Mouse (Mus musculus) limb, embryonic 12.5 days (tissue): ENCODE measurements around the gene Gm10717. TPM values are rescaled to one million over a fixed set of nuclear protein-coding genes. Genes with fewer than 3 reads are reported as not detected.
"Not testable (repeated sequence)": the region's sequence is repeated elsewhere in the genome, so short reads cannot be mapped to it uniquely, and the experiment has no call there.

Experiments used
- ATAC-seq: fragments of 200-750 bp; cut with Nextera tagmentation; 2 replicates; pipeline ENCODE4 v1.8.0; 2017; ENCODE audit warnings: low read depth, moderate TSS enrichment; ENCODE audit not compliant: insufficient number of reproducible peaks, insufficient read depth, low FRiP score, low TSS enrichment
- H3K27ac ChIP-seq: fragments of 300-500 bp; sonication (generic); 2 replicates; pipeline ENCODE4 v1.5.1; 2016; ENCODE audit warnings: mild to moderate bottlenecking, moderate library complexity
- H3K27me3 ChIP-seq: fragments of 300-500 bp; sonication (generic); 2 replicates; pipeline ENCODE4 v1.6.1; 2016; ENCODE audit warnings: mild to moderate bottlenecking, moderate library complexity
- H3K36me3 ChIP-seq: fragments of 300-500 bp; sonication (generic); 2 replicates; pipeline ENCODE4 v1.6.1; 2016; ENCODE audit warnings: mild to moderate bottlenecking, moderate library complexity
- H3K4me1 ChIP-seq: fragments of 300-500 bp; sonication (generic); replicated peaks from 2 replicates; pipeline ENCODE4 v1.6.1; 2016
- H3K4me2 ChIP-seq: fragments of 300-500 bp; sonication (generic); 2 replicates; pipeline ENCODE4 v1.6.1; 2016; ENCODE audit warnings: mild to moderate bottlenecking, moderate library complexity
- H3K4me3 ChIP-seq: fragments of 300-500 bp; sonication (generic); replicated peaks from 2 replicates; pipeline ENCODE4 v1.5.1; 2016; ENCODE audit warnings: mild to moderate bottlenecking
- H3K9ac ChIP-seq: fragments of 300-500 bp; sonication (generic); replicated peaks from 2 replicates; pipeline ENCODE4 v1.6.1; 2016; ENCODE audit warnings: mild to moderate bottlenecking, moderate library complexity
- H3K9me3 ChIP-seq: fragments of 300-500 bp; sonication (generic); 2 replicates; pipeline ENCODE4 v1.6.1; 2016; ENCODE audit warnings: mild to moderate bottlenecking, moderate library complexity
- WGBS: fragments of 180-500 bp; shearing (Covaris S2); methylation state at CpG from one replicate; pipeline ENCODE4 v1.1.7; 2016; 5-methylcytosine and 5-hydroxymethylcytosine counted together
- polyA plus RNA-seq: library from polyadenylated mRNA; unstranded; fragments of >200 nt; fragmentation: Nextera tagmentation; extraction: Ambion mirVana; gene quantifications from 2 replicates; pipeline ENCODE4 v1.2.1, GENCODE M21; 2016

Gm10717 gene
- polyA plus RNA-seq, 1 experiment from 2014 or later, result not detected

GRCm38 (mm10) chr9:3015354-3015753 lies 9.9 kb upstream of the Gm10717 start, which contains the start of gene Gm10720:
TSS of gene Gm10720 (plus strand) at chr9:3015654.
- ATAC-seq, H3K36me3 ChIP-seq, H3K27me3 ChIP-seq, H3K4me1 ChIP-seq, H3K27ac ChIP-seq, H3K9ac ChIP-seq, H3K9me3 ChIP-seq, H3K4me3 ChIP-seq, H3K4me2 ChIP-seq: not testable (repeated sequence)
- 71% methylated on average over 5 of the region's 9 CpGs for WGBS

- not testable (repeated sequence) for H3K4me2 ChIP-seq, H3K36me3 ChIP-seq, H3K27me3 ChIP-seq, H3K4me3 ChIP-seq, H3K9ac ChIP-seq, H3K4me1 ChIP-seq, H3K27ac ChIP-seq, ATAC-seq, H3K9me3 ChIP-seq
- WGBS, result 72% methylated on average over 6 of the region's 6 CpGs
Measured at GRCm38 (mm10) chr9:3015896-3016295, 9.3 kb upstream of the Gm10717 start.

DNA sequence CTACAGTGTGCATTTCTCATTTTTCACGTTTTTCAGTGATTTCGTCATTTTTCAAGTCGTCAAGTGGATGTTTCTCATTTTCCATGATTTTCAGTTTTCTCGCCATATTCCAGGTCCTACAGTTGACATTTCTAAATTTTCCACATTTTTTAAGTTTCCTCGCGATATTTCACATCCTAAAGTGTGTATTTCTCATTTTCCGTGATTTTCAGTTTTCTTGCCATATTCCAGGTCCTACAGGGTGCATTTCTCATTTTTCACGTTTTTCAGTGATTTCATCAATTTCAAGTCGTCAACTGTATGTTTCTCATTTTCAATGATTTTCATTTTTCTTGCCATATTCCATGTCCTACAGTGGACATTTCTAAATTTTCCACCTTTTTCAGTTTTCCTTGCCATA lies 8.1 kb upstream of the Gm10717 start, which contains the start of gene Gm10719:
Gene Gm10719 (plus strand): TSS at position 301 of the 400 bp plus-strand sequence.
- ATAC-seq, result not testable (repeated sequence)

GRCm38 (mm10) chr9:3018944-3019343 lies 6.3 kb upstream of the Gm10717 start:
- 63% methylated on average over 9 of the region's 9 CpGs for WGBS
- not testable (repeated sequence) for H3K9me3 ChIP-seq, H3K27me3 ChIP-seq, H3K27ac ChIP-seq, H3K4me2 ChIP-seq, H3K36me3 ChIP-seq, H3K4me3 ChIP-seq, H3K9ac ChIP-seq, H3K4me1 ChIP-seq, ATAC-seq

More for the DNA sequence above, 8.1 kb upstream of the Gm10717 start, which contains the start of gene Gm10719:
- not testable (repeated sequence) for H3K9me3 ChIP-seq, H3K4me3 ChIP-seq, H3K4me1 ChIP-seq, H3K36me3 ChIP-seq, H3K27me3 ChIP-seq, H3K9ac ChIP-seq, H3K27ac ChIP-seq, H3K4me2 ChIP-seq
- whole genome bisulfite sequencing, result 59% methylated on average over 1 of the region's 9 CpGs

GRCm38 (mm10) chr9:3019835-3020727 lies 5.1 kb upstream of the Gm10717 start:
- not testable (repeated sequence) for H3K9ac ChIP-seq, H3K36me3 ChIP-seq, H3K4me3 ChIP-seq, H3K4me1 ChIP-seq, H3K9me3 ChIP-seq, H3K4me2 ChIP-seq, H3K27ac ChIP-seq, ATAC-seq, H3K27me3 ChIP-seq
- 73% methylated on average over 17 of the region's 19 CpGs for WGBS

DNA sequence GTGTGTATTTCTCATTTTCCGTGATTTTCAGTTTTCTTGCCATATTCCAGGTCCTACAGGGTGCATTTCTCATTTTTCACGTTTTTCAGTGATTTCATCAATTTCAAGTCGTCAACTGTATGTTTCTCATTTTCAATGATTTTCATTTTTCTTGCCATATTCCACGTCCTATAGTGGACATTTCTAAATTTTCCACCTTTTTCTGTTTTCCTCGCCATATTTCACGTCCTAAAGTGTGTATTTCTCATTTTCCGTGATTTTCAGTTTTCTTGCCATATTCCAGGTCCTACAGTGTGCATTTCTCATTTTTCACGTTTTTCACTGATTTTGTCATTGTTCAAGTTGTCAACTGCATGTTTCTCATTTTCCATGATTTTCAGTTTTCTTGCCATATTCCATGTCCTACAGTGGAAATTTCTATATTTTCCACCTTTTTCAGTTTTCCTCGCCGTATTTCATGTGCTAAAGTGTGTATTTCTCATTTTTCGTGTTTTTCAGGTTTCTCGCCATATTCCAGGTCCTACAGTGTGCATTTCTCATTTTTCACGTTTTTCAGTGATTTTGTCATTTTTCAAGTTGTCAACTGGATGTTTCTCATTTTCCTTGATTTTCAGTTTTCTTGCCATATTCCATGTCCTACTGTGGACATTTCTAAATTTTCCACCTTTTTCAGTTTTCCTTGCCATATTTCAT lies 2.8 kb upstream of the Gm10717 start:
- not testable (repeated sequence) for H3K4me2 ChIP-seq, H3K27ac ChIP-seq, H3K4me1 ChIP-seq, H3K36me3 ChIP-seq, H3K9ac ChIP-seq, H3K9me3 ChIP-seq, ATAC-seq, H3K27me3 ChIP-seq, H3K4me3 ChIP-seq
- WGBS, result 73% methylated on average over 11 of the region's 13 CpGs

DNA sequence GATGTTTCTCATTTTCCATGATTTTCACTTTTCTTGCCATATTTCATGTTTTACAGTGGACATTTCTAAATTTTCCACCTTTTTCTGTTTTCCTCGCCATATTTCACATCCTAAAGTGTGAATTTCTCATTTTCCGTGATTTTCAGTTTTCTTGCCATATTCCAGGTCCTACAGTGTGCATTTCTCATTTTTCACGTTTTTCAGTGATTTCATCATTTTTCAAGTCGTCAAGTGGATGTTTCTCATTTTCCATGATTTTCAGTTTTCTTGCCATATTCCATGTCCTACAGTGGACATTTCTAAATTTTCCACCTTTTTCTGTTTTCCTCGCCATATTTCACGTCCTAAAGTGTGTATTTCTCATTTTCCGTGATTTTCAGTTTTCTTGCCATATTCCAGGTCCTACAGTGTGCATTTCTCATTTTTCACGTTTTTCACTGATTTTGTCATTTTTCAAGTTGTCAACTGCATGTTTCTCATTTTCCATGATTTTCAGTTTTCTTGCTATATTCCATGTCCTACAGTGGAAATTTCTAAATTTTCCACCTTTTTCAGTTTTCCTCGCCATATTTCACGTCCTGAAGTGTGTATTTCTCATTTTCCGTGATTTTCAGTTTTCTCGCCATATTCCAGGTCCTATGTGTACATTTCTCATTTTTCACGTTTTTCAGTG lies 1.8 kb upstream of the Gm10717 start, which contains the start of gene Gm10718:
Gene Gm10718 (plus strand): TSS at position 236 of the 673 bp plus-strand sequence.
- not testable (repeated sequence) for H3K36me3 ChIP-seq, H3K9ac ChIP-seq, H3K27ac ChIP-seq, ATAC-seq, H3K27me3 ChIP-seq, H3K4me1 ChIP-seq, H3K4me2 ChIP-seq, H3K9me3 ChIP-seq, H3K4me3 ChIP-seq
- WGBS, result 74% methylated on average over 12 of the region's 13 CpGs

DNA sequence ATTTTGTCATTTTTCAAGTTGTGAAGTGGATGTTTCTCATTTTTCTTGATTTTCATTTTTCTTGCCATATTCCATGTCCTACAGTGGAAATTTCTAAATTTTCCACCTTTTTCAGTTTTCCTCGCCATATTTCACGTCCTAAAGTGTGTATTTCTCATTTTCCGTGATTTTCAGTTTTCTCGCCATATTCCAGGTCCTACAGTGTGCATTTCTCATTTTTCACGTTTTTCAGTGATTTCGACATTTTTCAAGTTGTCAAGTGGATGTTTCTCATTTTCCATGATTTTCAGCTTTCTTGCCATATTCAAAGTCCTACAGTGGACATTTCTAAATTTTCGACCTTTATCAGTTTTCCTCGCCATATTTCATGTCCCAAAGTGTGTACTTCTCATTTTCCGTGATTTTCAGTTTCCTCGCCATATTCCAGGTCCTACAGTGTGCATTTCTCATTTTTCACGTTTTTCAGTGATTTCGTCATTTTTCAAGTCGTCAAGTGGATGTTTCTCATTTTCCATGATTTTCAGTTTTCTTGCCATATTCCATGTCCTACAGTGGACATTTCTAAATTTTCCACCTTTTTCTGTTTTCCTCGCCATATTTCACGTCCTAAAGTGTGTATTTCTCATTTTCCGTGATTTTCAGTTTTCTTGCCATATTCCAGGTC lies 1.1 kb upstream of the Gm10717 start:
- H3K4me2 ChIP-seq, H3K4me3 ChIP-seq, H3K27ac ChIP-seq, H3K27me3 ChIP-seq, H3K9me3 ChIP-seq, ATAC-seq, H3K4me1 ChIP-seq, H3K36me3 ChIP-seq, H3K9ac ChIP-seq: not testable (repeated sequence)
- WGBS, result 76% methylated on average over 16 of the region's 16 CpGs

DNA sequence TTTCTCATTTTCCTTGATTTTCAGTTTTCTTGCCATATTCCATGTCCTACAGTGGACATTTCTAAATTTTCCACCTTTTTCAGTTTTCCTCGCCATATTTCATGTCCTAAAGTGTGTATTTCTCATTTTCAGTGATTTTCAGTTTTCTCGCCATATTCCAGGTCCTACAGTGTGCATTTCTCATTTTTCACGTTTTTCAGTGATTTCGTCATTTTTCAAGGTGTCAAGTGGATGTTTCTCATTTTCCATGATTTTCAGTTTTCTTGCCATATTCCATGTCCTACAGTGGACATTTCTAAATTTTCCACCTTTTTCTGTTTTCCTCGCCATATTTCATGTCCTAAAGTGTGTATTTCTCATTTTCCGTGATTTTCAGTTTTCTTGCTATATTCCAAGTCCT lies 436 bp downstream of the Gm10717 start:
- H3K4me2 ChIP-seq, H3K4me1 ChIP-seq, H3K36me3 ChIP-seq, ATAC-seq, H3K27ac ChIP-seq, H3K9me3 ChIP-seq, H3K4me3 ChIP-seq, H3K27me3 ChIP-seq, H3K9ac ChIP-seq: not testable (repeated sequence)
- WGBS, result 74% methylated on average over 5 of the region's 6 CpGs

DNA sequence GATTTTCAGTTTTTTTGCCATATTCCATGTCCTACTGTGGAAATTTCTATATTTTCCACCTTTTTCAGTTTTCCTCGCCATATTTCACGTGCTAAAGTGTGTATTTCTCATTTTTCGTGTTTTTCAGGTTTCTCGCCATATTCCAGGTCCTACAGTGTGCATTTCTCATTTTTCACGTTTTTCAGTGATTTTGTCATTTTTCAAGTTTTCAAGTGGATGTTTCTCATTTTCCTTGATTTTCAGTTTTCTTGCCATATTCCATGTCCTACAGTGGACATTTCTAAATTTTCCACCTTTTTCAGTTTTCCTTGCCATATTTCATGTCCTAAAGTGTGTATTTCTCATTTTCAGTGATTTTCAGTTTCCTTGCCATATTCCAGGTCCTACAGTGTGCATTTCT lies 919 bp downstream of the Gm10717 start:
- 74% methylated on average over 5 of the region's 5 CpGs for WGBS

GRCm38 (mm10) chr9:3026741-3027140 lies 1.5 kb downstream of the Gm10717 start:
- not testable (repeated sequence) for H3K4me2 ChIP-seq, H3K9ac ChIP-seq, H3K27me3 ChIP-seq, H3K27ac ChIP-seq, H3K9me3 ChIP-seq, ATAC-seq, H3K36me3 ChIP-seq, H3K4me3 ChIP-seq, H3K4me1 ChIP-seq
- WGBS, result 66% methylated on average over 9 of the region's 9 CpGs

More for the DNA sequence above, 919 bp downstream of the Gm10717 start:
- not testable (repeated sequence) for H3K36me3 ChIP-seq, H3K9me3 ChIP-seq, ATAC-seq, H3K27ac ChIP-seq, H3K27me3 ChIP-seq, H3K4me3 ChIP-seq, H3K4me2 ChIP-seq, H3K9ac ChIP-seq, H3K4me1 ChIP-seq
